13 mouse cellular contexts compared by ENCODE assay signal in the genomic region with DNA sequence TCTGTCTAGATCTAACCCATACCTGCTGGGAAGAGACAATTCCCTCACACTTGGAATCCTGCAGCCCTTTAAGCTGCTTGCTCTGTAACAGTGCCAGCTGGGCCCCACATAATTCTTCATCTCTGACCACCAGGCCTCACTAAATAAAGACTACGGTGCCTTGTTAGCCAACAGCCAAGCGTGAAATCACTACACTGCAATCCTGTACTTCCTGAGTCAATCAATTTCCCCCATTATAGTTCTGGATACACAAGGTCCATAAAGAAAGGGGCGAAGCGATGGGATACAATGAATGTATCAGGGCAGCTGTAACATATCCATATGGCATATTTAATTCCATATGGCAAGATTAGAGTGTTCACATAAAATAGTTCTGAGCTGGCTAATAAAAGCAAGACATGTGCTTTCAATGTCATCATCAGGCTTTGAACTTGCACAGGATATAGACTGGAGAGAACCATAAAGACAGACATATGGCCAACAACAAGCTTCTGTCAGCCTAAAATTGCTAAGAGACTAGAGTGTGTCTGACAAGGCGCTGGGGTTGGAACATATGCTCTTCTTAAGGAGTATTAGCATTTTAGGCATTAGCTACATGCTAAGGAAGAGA.
A peak's percentile ranks its signal among the peaks of the same experiment; 100 is the strongest.
DNase-seq lines count a peak whose midpoint lies in the region; ATAC-seq and TF ChIP-seq lines count a peak whose summit lies in the region.
"Had no signal": no experiment of that assay in that cellular context is flagged by ENCODE, and none has a peak within 500 bp of the region (broad histone marks: within the 10 kb centered on the region; RNA-seq: fewer than 3 reads in every experiment).

No protein-coding gene starts in this region.

- H3K36me3 ChIP-seq in kidney, embryonic 16.5 days (ENCODE audit: insufficient read depth, low read length), result no peaks in the 10 kb centered on the region
- H3K36me3 ChIP-seq in forebrain, embryonic 12.5 days (replicated peaks), result no peaks in the 10 kb centered on the region
- H3K36me3 ChIP-seq in hindbrain, embryonic 13.5 days, result no peaks in the 10 kb centered on the region
- H3K36me3 ChIP-seq in midbrain, embryonic 14.5 days (ENCODE audit: control insufficient read depth, insufficient read depth, low read length), result no peaks in the 10 kb centered on the region
- no peaks in the 10 kb centered on the region for H3K36me3 ChIP-seq in heart, embryonic 10.5 days
- H3K36me3 ChIP-seq: liver, embryonic 13.5 days had no signal

- intact Hi-C loops in left cerebral cortex, adult 2 months (cut with DNase I), result no loop called here

- WGBS in kidney, embryonic 16.5 days, result 47% methylated on average over 5 of the region's 5 CpGs
- 39% methylated on average over 5 of the region's 5 CpGs for WGBS in forebrain, embryonic 12.5 days
- 28% methylated on average over 5 of the region's 5 CpGs for WGBS in hindbrain, embryonic 13.5 days
- WGBS in midbrain, embryonic 14.5 days, result 15% methylated on average over 5 of the region's 5 CpGs
- WGBS in heart, embryonic 10.5 days, result 85% methylated on average over 5 of the region's 5 CpGs

- no peaks in the 10 kb centered on the region for H3K9me3 ChIP-seq in kidney, embryonic 16.5 days (ENCODE audit: low read length)
- no peaks in the 10 kb centered on the region for H3K9me3 ChIP-seq in forebrain, embryonic 12.5 days
- H3K9me3 ChIP-seq in hindbrain, embryonic 13.5 days, result no peaks in the 10 kb centered on the region
- no peaks in the 10 kb centered on the region for H3K9me3 ChIP-seq in midbrain, embryonic 14.5 days (ENCODE audit: control insufficient read depth, low read length)
- no peaks in the 10 kb centered on the region for H3K9me3 ChIP-seq in heart, embryonic 10.5 days
- H3K9me3 ChIP-seq: liver, embryonic 13.5 days had no signal

- no peak overlapping the region for H3K9ac ChIP-seq in kidney, embryonic 16.5 days (replicated peaks; ENCODE audit: low read length)
- no peak overlapping the region for H3K9ac ChIP-seq in forebrain, embryonic 12.5 days
- no peak overlapping the region for H3K9ac ChIP-seq in hindbrain, embryonic 13.5 days
- no peak overlapping the region for H3K9ac ChIP-seq in midbrain, embryonic 14.5 days (replicated peaks; ENCODE audit: low read length)
- H3K9ac ChIP-seq: liver, embryonic 13.5 days had no signal

- ATAC-seq in kidney, embryonic 16.5 days (ENCODE audit: low FRiP score, low TSS enrichment), result peak; percentile 90
- peak; percentile 77 for ATAC-seq in forebrain, embryonic 12.5 days (ENCODE audit: low FRiP score)
- ATAC-seq in hindbrain, embryonic 13.5 days (ENCODE audit: low FRiP score), result peak; percentile 65
- peak; percentile 70 for ATAC-seq in midbrain, embryonic 14.5 days (ENCODE audit: low FRiP score, low TSS enrichment)

- peaks cover 10% of the 10 kb centered on the region; the same call in 1 of the 2 replicates for H3K4me1 ChIP-seq in kidney, embryonic 16.5 days (ENCODE audit: insufficient read depth, low read length)
- peaks cover 29% of the 10 kb centered on the region for H3K4me1 ChIP-seq in forebrain, embryonic 12.5 days
- H3K4me1 ChIP-seq in hindbrain, embryonic 13.5 days (replicated peaks), result peaks cover 11% of the 10 kb centered on the region
- peaks cover 28% of the 10 kb centered on the region for H3K4me1 ChIP-seq in midbrain, embryonic 14.5 days (ENCODE audit: control insufficient read depth, insufficient read depth, low read length)
- no peaks in the 10 kb centered on the region for H3K4me1 ChIP-seq in heart, embryonic 10.5 days
- H3K4me1 ChIP-seq: liver, embryonic 13.5 days had no signal

- H3K27me3 ChIP-seq in kidney, embryonic 16.5 days (ENCODE audit: insufficient read depth, low read length), result no peaks in the 10 kb centered on the region
- peaks cover 4% of the 10 kb centered on the region; the same call in 1 of the 2 replicates for H3K27me3 ChIP-seq in forebrain, embryonic 12.5 days
- 0 out of 2 replicates have a peak, but pooled peaks cover 12% of the 10 kb centered on the region for H3K27me3 ChIP-seq in hindbrain, embryonic 13.5 days
- no peaks in the 10 kb centered on the region for H3K27me3 ChIP-seq in midbrain, embryonic 14.5 days (ENCODE audit: control insufficient read depth, insufficient read depth, low read length)
- no peaks in the 10 kb centered on the region for H3K27me3 ChIP-seq in heart, embryonic 10.5 days (ENCODE audit: insufficient read depth, poor library complexity, severe bottlenecking)
- H3K27me3 ChIP-seq: liver, embryonic 13.5 days had no signal

- no peak for TF ChIP-seq CTCF in left cerebral cortex, adult 2 months (IDR thresholded peaks at IDR 0.05)

- DNase-seq in kidney, adult 18-20 months, result no peak
- DNase-seq in midbrain, embryonic 14.5 days, result peak; percentile 59
- no peak for DNase-seq in heart, embryonic 10.5 days (ENCODE audit: low spot score)
- no peak for DNase-seq in lung, postnatal 4 days
- DNase-seq in left cerebral cortex, adult 2 months (ENCODE audit: extremely low spot score in 1 of 2, low spot score in 2 of 2), result no peak
- DNase-seq: adrenal gland, postnatal 25 days; gastrocnemius, adult 2 months; heart, postnatal 10 days; liver, embryonic 13.5 days; right cerebral cortex, adult 18-20 months had no signal

- no peak overlapping the region for H3K4me3 ChIP-seq in kidney, embryonic 16.5 days (ENCODE audit: low read length)
- H3K4me3 ChIP-seq in forebrain, embryonic 12.5 days (replicated peaks), result no peak overlapping the region
- no peak overlapping the region for H3K4me3 ChIP-seq in hindbrain, embryonic 13.5 days
- no peak overlapping the region for H3K4me3 ChIP-seq in midbrain, embryonic 14.5 days (replicated peaks; ENCODE audit: low read depth, low read length)
- H3K4me3 ChIP-seq in heart, embryonic 10.5 days, result no peak overlapping the region
- no peak overlapping the region for H3K4me3 ChIP-seq in left cerebral cortex, adult 2 months
- H3K4me3 ChIP-seq: gastrocnemius, adult 2 months; liver, embryonic 13.5 days had no signal

- no peak overlapping the region for H3K4me2 ChIP-seq in kidney, embryonic 16.5 days (replicated peaks; ENCODE audit: low read depth, low read length)
- H3K4me2 ChIP-seq in forebrain, embryonic 12.5 days, result no peak overlapping the region
- no peak overlapping the region for H3K4me2 ChIP-seq in hindbrain, embryonic 13.5 days
- H3K4me2 ChIP-seq in midbrain, embryonic 14.5 days (ENCODE audit: low read length), result no peak overlapping the region
- H3K4me2 ChIP-seq: liver, embryonic 13.5 days had no signal

- peak overlapping the region; percentile 70 for H3K27ac ChIP-seq in kidney, embryonic 16.5 days (ENCODE audit: low read length)
- peak overlapping the region; percentile 56 for H3K27ac ChIP-seq in forebrain, embryonic 12.5 days
- H3K27ac ChIP-seq in hindbrain, embryonic 13.5 days, result no peak overlapping the region
- H3K27ac ChIP-seq in midbrain, embryonic 14.5 days (replicated peaks; ENCODE audit: low read depth, low read length), result peak overlapping the region; percentile 6; the same call in 1 of the 2 replicates
- no peak overlapping the region for H3K27ac ChIP-seq in heart, embryonic 10.5 days
- H3K27ac ChIP-seq in left cerebral cortex, adult 2 months, result no peak overlapping the region
- H3K27ac ChIP-seq: gastrocnemius, adult 2 months; liver, embryonic 13.5 days had no signal

Comparison
In these comparisons a context has a peak if more than half of its experiments do, and no peak if none do; other contexts are left out.
1. H3K27ac ChIP-seq: peak in kidney, embryonic 16.5 days (single experiment), forebrain, embryonic 12.5 days (single experiment) and midbrain, embryonic 14.5 days (single experiment); none in hindbrain, embryonic 13.5 days (single experiment), heart, embryonic 10.5 days (single experiment) and left cerebral cortex, adult 2 months (single experiment).
2. Peak in every context shown above with its lines, with median percentiles within 50 percentile points of each other: ATAC-seq.